Mouse (Mus musculus) CH12.LX (cell line): ENCODE measurements at regions not wholly inside any gene's neighbourhood (a gene's known extent, or its start where the extent isn't known, plus 50 kb on each side); places are given as distances from the start of the nearest gene placed in this dataset.

Experiments used
- CTCF ChIP-seq, 2 experiments: IDR thresholded peaks in 1 of 2; conservative IDR thresholded peaks in 1 of 2; 2 replicates each; pipeline ENCODE4 v1.5.1; 2011 to 2012; ENCODE audit warnings: low read depth in 2 of 2, low read length in 2 of 2, improper control_type of control experiment in 1 of 2, inconsistent platforms in 1 of 2, mild to moderate bottlenecking in 1 of 2, moderate library complexity in 1 of 2
- ETS1 ChIP-seq: conservative IDR thresholded peaks from 2 replicates; pipeline ENCODE4 v1.6.1; 2012; ENCODE audit warnings: low read depth, mild to moderate bottlenecking, inconsistent platforms, low read length, improper control_type of control experiment, moderate library complexity
- MAZ ChIP-seq: IDR thresholded peaks from 2 replicates; pipeline ENCODE4 v1.6.1; 2012; ENCODE audit warnings: low read depth, mild to moderate bottlenecking, inconsistent platforms, low read length, improper control_type of control experiment, moderate library complexity
- POLR2A ChIP-seq: IDR thresholded peaks from 2 replicates; pipeline ENCODE4 v1.6.1; 2011; ENCODE audit warnings: low read depth, mild to moderate bottlenecking, improper control_type of control experiment, low read length
- TCF12 ChIP-seq: IDR thresholded peaks from 2 replicates; pipeline ENCODE4 v1.6.1; 2014; ENCODE audit warnings: low read depth, mild to moderate bottlenecking, inconsistent platforms, low read length, improper control_type of control experiment
- UBTF ChIP-seq: IDR thresholded peaks from 2 replicates; pipeline ENCODE4 v1.6.1; 2012; ENCODE audit warnings: low read depth, mild to moderate bottlenecking, inconsistent platforms, low read length, improper control_type of control experiment, moderate library complexity
- ZMIZ1 ChIP-seq: IDR thresholded peaks from 2 replicates; pipeline ENCODE4 v1.6.1; 2012; ENCODE audit warnings: low read depth, mild to moderate bottlenecking, inconsistent platforms, low read length, improper control_type of control experiment
- ZNF384 ChIP-seq: IDR thresholded peaks from 2 replicates; pipeline ENCODE4 v1.6.1; 2012; ENCODE audit warnings: low read depth, low read length, improper control_type of control experiment, inconsistent platforms

GRCm38 (mm10) chr2:94243053-94243916 is 85.5 kb upstream of the Hsd17b12 start:
- TF ChIP-seq CTCF (conservative IDR thresholded peaks at IDR 0.05 in 1 of 2, IDR thresholded peaks at IDR 0.05 in 1 of 2; ENCODE audit: low read depth in 2 of 2, low read length in 2 of 2) (no peak), POLR2A (no peak), ETS1 (no peak), ZMIZ1 (no peak), TCF12 (no peak), ZNF384 (no peak), UBTF (no peak), MAZ (no peak)
